Mouse (Mus musculus) spleen, embryonic (tissue): ENCODE results near the gene Itgb8.

Experiments
- CTCF ChIA-PET: fragments of 350-600 bp; sonication (Branson Sonifier 250); formaldehyde crosslinking; loops from one replicate; lab custom pipeline; 2022; lab: Charles Lee

Gene Itgb8

DNA sequence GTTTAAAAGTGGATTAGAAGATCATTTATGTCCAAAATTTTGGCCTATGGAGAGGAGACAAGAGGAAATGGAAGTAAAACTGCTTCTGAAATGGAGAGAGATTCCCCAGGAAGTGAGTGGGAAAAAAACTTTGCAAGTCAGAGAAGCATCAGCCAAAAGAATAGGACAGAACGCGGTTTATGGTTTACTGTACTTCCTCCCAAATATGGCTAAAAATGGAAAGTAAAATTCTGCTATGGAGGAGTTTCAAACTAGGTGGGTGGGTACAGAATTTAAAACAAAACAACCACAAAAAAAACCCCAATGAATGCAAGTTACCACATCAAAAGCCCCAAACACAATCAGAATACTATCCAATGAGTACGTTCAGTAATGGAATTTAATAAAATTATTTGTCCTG lies 90.8 kb downstream of the Itgb8 start:
- CTCF ChIA-PET: interaction anchor here (0.6 kb wide), 1 partner anchor 233 kb away, joined by 8 read pairs; no protein-coding TSS in a partner anchor

GRCm38 (mm10) chr12:119146031-119146430 lies 92.6 kb downstream of the Itgb8 start:
- CTCF ChIA-PET: no interaction called here

GRCm38 (mm10) chr12:119137946-119138345 lies 100.7 kb downstream of the Itgb8 start:
- CTCF ChIA-PET: no interaction called here

- CTCF ChIA-PET: no interaction called here
Observed at GRCm38 (mm10) chr12:119113522-119114135, 125.0 kb downstream of the Itgb8 start.

GRCm38 (mm10) chr12:119110091-119110490 lies 128.5 kb downstream of the Itgb8 start:
- CTCF ChIA-PET: no interaction called here
